Mouse (Mus musculus) olfactory bulb, adult 2 months (tissue): ENCODE results near the gene Dnah5.

Experiments used
- CTCF ChIP-seq: fragments of 200-500 bp; IDR thresholded peaks from 2 replicates; pipeline ENCODE4 v1.5.1; 2012; ENCODE audit warnings: low read depth, mild to moderate bottlenecking, low read length, moderate library complexity; ENCODE audit not compliant: insufficient read depth
- POLR2A ChIP-seq: fragments of 200-500 bp; IDR thresholded peaks from 2 replicates; pipeline ENCODE4 v1.6.1; 2012; ENCODE audit warnings: mild to moderate bottlenecking, low read depth, low read length, moderate library complexity; ENCODE audit not compliant: insufficient read depth

GRCm38 (mm10) chr15:28322533-28322932 is 119.0 kb downstream of the Dnah5 start:
- no peak for TF ChIP-seq CTCF
- no peak for TF ChIP-seq POLR2A
